Mouse (Mus musculus) limb, embryonic 12.5 days (tissue): ENCODE data around the gene Fhl3. TPM values are rescaled to one million over a fixed set of nuclear protein-coding genes. Genes with fewer than 3 reads are reported as not detected.

Experiments used
- ATAC-seq: fragments of 200-750 bp; cut with Nextera tagmentation; 2 replicates; pipeline ENCODE4 v1.8.0; 2017; ENCODE audit warnings: low read depth, moderate TSS enrichment; ENCODE audit not compliant: insufficient number of reproducible peaks, insufficient read depth, low FRiP score, low TSS enrichment
- H3K27ac ChIP-seq: fragments of 300-500 bp; sonication (generic); 2 replicates; pipeline ENCODE4 v1.5.1; 2016; ENCODE audit warnings: mild to moderate bottlenecking, moderate library complexity
- H3K27me3 ChIP-seq: fragments of 300-500 bp; sonication (generic); 2 replicates; pipeline ENCODE4 v1.6.1; 2016; ENCODE audit warnings: mild to moderate bottlenecking, moderate library complexity
- H3K36me3 ChIP-seq: fragments of 300-500 bp; sonication (generic); 2 replicates; pipeline ENCODE4 v1.6.1; 2016; ENCODE audit warnings: mild to moderate bottlenecking, moderate library complexity
- H3K4me1 ChIP-seq: fragments of 300-500 bp; sonication (generic); replicated peaks from 2 replicates; pipeline ENCODE4 v1.6.1; 2016
- H3K4me2 ChIP-seq: fragments of 300-500 bp; sonication (generic); 2 replicates; pipeline ENCODE4 v1.6.1; 2016; ENCODE audit warnings: mild to moderate bottlenecking, moderate library complexity
- H3K4me3 ChIP-seq: fragments of 300-500 bp; sonication (generic); replicated peaks from 2 replicates; pipeline ENCODE4 v1.5.1; 2016; ENCODE audit warnings: mild to moderate bottlenecking
- H3K9ac ChIP-seq: fragments of 300-500 bp; sonication (generic); replicated peaks from 2 replicates; pipeline ENCODE4 v1.6.1; 2016; ENCODE audit warnings: mild to moderate bottlenecking, moderate library complexity
- H3K9me3 ChIP-seq: fragments of 300-500 bp; sonication (generic); 2 replicates; pipeline ENCODE4 v1.6.1; 2016; ENCODE audit warnings: mild to moderate bottlenecking, moderate library complexity
- WGBS: fragments of 180-500 bp; shearing (Covaris S2); methylation state at CpG from one replicate; pipeline ENCODE4 v1.1.7; 2016; 5-methylcytosine and 5-hydroxymethylcytosine counted together
- polyA plus RNA-seq: library from polyadenylated mRNA; unstranded; fragments of >200 nt; fragmentation: Nextera tagmentation; extraction: Ambion mirVana; gene quantifications from 2 replicates; pipeline ENCODE4 v1.2.1, GENCODE M21; 2016

The Fhl3 gene
- polyA plus RNA-seq, 1 experiment from 2014 or later, result 10.9 TPM

- H3K27me3 ChIP-seq, result peaks cover 92% of the 10 kb centered on the region
- H3K4me3 ChIP-seq, result no peak overlapping the region
- H3K9me3 ChIP-seq, result no peaks in the 10 kb centered on the region
- H3K9ac ChIP-seq, result no peak overlapping the region
- WGBS, result 64% methylated on average over 15 of the region's 15 CpGs
- no peak overlapping the region for H3K4me2 ChIP-seq
- peaks cover 10% of the 10 kb centered on the region; the same call in 1 of the 2 replicates for H3K4me1 ChIP-seq
- H3K36me3 ChIP-seq, result no peaks in the 10 kb centered on the region
- no peak for ATAC-seq
- no peak overlapping the region for H3K27ac ChIP-seq
These were observed 35.9 kb upstream of the Fhl3 start for GRCm38 (mm10) chr4:124664604-124665003.

- Histone ChIP-seq H3K36me3 (no peaks in the 10 kb centered on the region), H3K27me3 (peaks cover 93% of the 10 kb centered on the region), H3K4me3 (no peak overlapping the region), H3K9me3 (no peaks in the 10 kb centered on the region), H3K4me1 (peaks cover 19% of the 10 kb centered on the region), H3K9ac (no peak overlapping the region), H3K4me2 (no peak overlapping the region), H3K27ac (no peak overlapping the region)
- ATAC-seq, result no peak
- 44% methylated on average over 14 of the region's 14 CpGs for WGBS
These were observed 32.9 kb upstream of the Fhl3 start for GRCm38 (mm10) chr4:124667476-124668033.

- WGBS, result 8% methylated on average over 8 of the region's 8 CpGs
- H3K27ac ChIP-seq, result no peak overlapping the region
- H3K27me3 ChIP-seq, result peaks cover 93% of the 10 kb centered on the region
- H3K4me1 ChIP-seq, result peaks cover 25% of the 10 kb centered on the region
- H3K4me3 ChIP-seq, result no peak overlapping the region
- no peak overlapping the region for H3K4me2 ChIP-seq
- no peaks in the 10 kb centered on the region for H3K9me3 ChIP-seq
- H3K9ac ChIP-seq, result no peak overlapping the region
- no peaks in the 10 kb centered on the region for H3K36me3 ChIP-seq
- no peak; the same call in 1 of the 2 replicates for ATAC-seq
These were observed 32.4 kb upstream of the Fhl3 start for GRCm38 (mm10) chr4:124668078-124668477.

GRCm38 (mm10) chr4:124670232-124670631 is 30.3 kb upstream of the Fhl3 start:
- H3K27me3 ChIP-seq, result peaks cover 85% of the 10 kb centered on the region

GRCm38 (mm10) chr4:124671583-124671982 is 28.9 kb upstream of the Fhl3 start:
- no peak overlapping the region for H3K4me3 ChIP-seq

More at GRCm38 (mm10) chr4:124670232-124670631, 30.3 kb upstream of the Fhl3 start:
- no peak for ATAC-seq
- Histone ChIP-seq H3K9ac (no peak overlapping the region), H3K9me3 (no peaks in the 10 kb centered on the region), H3K4me3 (no peak overlapping the region), H3K4me2 (no peak overlapping the region), H3K4me1 (peaks cover 23% of the 10 kb centered on the region), H3K27ac (no peak overlapping the region), H3K36me3 (no peaks in the 10 kb centered on the region)
- 83% methylated on average over 8 of the region's 8 CpGs for WGBS

GRCm38 (mm10) chr4:124672347-124673320 is 27.9 kb upstream of the Fhl3 start:
- Histone ChIP-seq H3K27me3 (peaks cover 62% of the 10 kb centered on the region), H3K4me2 (peak overlapping the region; percentile 59), H3K9me3 (no peaks in the 10 kb centered on the region), H3K36me3 (peaks cover 17% of the 10 kb centered on the region), H3K27ac (no peak overlapping the region), H3K9ac (peak overlapping the region; percentile 37; the same call in 1 of the 2 replicates), H3K4me1 (peaks cover 23% of the 10 kb centered on the region), H3K4me3 (peak overlapping the region; percentile 30)
- 2% methylated on average over 29 of the region's 31 CpGs for WGBS
- ATAC-seq, result no peak

More at GRCm38 (mm10) chr4:124671583-124671982, 28.9 kb upstream of the Fhl3 start:
- ATAC-seq, result no peak
- Histone ChIP-seq H3K4me2 (peak overlapping the region; percentile 59), H3K9ac (no peak overlapping the region), H3K9me3 (no peaks in the 10 kb centered on the region), H3K27me3 (peaks cover 72% of the 10 kb centered on the region), H3K27ac (no peak overlapping the region), H3K4me1 (peaks cover 23% of the 10 kb centered on the region), H3K36me3 (peaks cover 7% of the 10 kb centered on the region)
- WGBS, result 22% methylated on average over 7 of the region's 7 CpGs

- WGBS, result 70% methylated on average over 17 of the region's 17 CpGs
- Histone ChIP-seq H3K4me3 (no peak overlapping the region), H3K9me3 (no peaks in the 10 kb centered on the region), H3K9ac (no peak overlapping the region), H3K4me2 (no peak overlapping the region), H3K4me1 (peaks cover 23% of the 10 kb centered on the region), H3K36me3 (peaks cover 34% of the 10 kb centered on the region), H3K27ac (no peak overlapping the region), H3K27me3 (peaks cover 44% of the 10 kb centered on the region)
- no peak for ATAC-seq
These were observed 26.0 kb upstream of the Fhl3 start for GRCm38 (mm10) chr4:124674334-124675032.

GRCm38 (mm10) chr4:124675037-124675436 is 25.5 kb upstream of the Fhl3 start:
- H3K4me2 ChIP-seq, result no peak overlapping the region
- peaks cover 39% of the 10 kb centered on the region for H3K36me3 ChIP-seq
- no peak overlapping the region for H3K9ac ChIP-seq
- H3K4me3 ChIP-seq, result no peak overlapping the region
- H3K27me3 ChIP-seq, result peaks cover 41% of the 10 kb centered on the region
- no peaks in the 10 kb centered on the region for H3K9me3 ChIP-seq
- H3K4me1 ChIP-seq, result peaks cover 23% of the 10 kb centered on the region
- WGBS, result 4% methylated on average over 4 of the region's 4 CpGs
- no peak overlapping the region for H3K27ac ChIP-seq
- no peak for ATAC-seq

GRCm38 (mm10) chr4:124675958-124676357 is 24.5 kb upstream of the Fhl3 start:
- H3K4me2 ChIP-seq, result no peak overlapping the region
- ATAC-seq, result no peak
- H3K36me3 ChIP-seq, result peaks cover 49% of the 10 kb centered on the region
- peaks cover 32% of the 10 kb centered on the region for H3K27me3 ChIP-seq
- H3K27ac ChIP-seq, result no peak overlapping the region
- WGBS, result 86% methylated on average over 6 of the region's 6 CpGs
- no peak overlapping the region; the same call in 1 of the 2 replicates for H3K9ac ChIP-seq
- no peak overlapping the region for H3K4me3 ChIP-seq
- H3K4me1 ChIP-seq, result peaks cover 23% of the 10 kb centered on the region
- H3K9me3 ChIP-seq, result no peaks in the 10 kb centered on the region

- H3K36me3 ChIP-seq, result peaks cover 86% of the 10 kb centered on the region
- no peak overlapping the region for H3K4me3 ChIP-seq
- no peak overlapping the region for H3K27ac ChIP-seq
- WGBS, result 62% methylated on average over 7 of the region's 7 CpGs
- no peak for ATAC-seq
- H3K9ac ChIP-seq, result no peak overlapping the region
- no peaks in the 10 kb centered on the region for H3K9me3 ChIP-seq
- H3K4me1 ChIP-seq, result no peaks in the 10 kb centered on the region
- no peak overlapping the region for H3K4me2 ChIP-seq
- H3K27me3 ChIP-seq, result no peaks in the 10 kb centered on the region
These were observed 18.2 kb upstream of the Fhl3 start for GRCm38 (mm10) chr4:124682270-124682669.

GRCm38 (mm10) chr4:124683474-124683873 is 17.0 kb upstream of the Fhl3 start:
- no peak for ATAC-seq
- 90% methylated on average over 4 of the region's 4 CpGs for WGBS

More at GRCm38 (mm10) chr4:124683474-124683873, 17.0 kb upstream of the Fhl3 start:
- no peak overlapping the region for H3K27ac ChIP-seq
- H3K27me3 ChIP-seq, result no peaks in the 10 kb centered on the region
- H3K4me3 ChIP-seq, result no peak overlapping the region
- H3K36me3 ChIP-seq, result peaks cover 79% of the 10 kb centered on the region
- no peaks in the 10 kb centered on the region for H3K4me1 ChIP-seq
- no peak overlapping the region for H3K9ac ChIP-seq
- H3K9me3 ChIP-seq, result no peaks in the 10 kb centered on the region
- no peak overlapping the region for H3K4me2 ChIP-seq
